Mouse (Mus musculus): Measurements from ENCODE around the gene Gm49673.
"Not testable (repeated sequence)": the region's sequence is repeated elsewhere in the genome, so short reads cannot be mapped to it uniquely, and the experiment has no call there.

Gene Gm49673

DNA sequence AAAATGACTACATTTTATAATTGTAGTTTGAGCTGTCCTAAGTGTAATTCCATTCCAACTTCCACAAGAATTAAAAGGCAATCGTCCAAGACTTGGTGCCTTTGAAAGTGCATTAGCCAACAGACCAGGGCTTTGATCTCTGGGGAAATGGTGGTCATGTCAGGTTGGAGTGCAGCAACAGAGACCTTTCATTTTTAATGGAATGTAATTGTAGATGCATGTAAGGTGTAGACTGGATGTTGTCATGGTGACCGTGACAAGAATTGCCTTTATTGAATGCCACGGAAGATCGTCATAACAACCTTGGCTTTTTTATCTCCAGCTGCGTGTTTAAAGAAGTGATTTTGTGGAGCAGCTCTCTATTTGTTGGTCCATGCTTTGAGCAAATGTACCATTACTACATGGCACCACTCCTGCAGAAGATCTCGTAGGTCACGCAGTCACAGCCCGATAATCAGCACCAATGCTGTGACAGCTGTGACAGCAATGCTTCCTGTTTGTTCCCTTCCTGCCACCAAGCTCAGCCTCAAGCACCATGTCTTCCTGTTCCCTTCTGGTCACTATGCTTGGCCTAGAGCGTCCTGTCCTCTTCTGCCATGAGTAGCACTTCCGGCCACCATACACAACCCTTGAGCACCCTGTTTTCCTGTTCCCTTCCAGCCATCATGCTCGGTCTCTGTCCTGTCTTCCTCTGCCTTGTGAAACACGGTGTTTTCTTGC is 107.5 kb downstream of the Gm49673 start:
- not testable (repeated sequence) for DNase-seq (ENCODE audit: low spot score)

DNA sequence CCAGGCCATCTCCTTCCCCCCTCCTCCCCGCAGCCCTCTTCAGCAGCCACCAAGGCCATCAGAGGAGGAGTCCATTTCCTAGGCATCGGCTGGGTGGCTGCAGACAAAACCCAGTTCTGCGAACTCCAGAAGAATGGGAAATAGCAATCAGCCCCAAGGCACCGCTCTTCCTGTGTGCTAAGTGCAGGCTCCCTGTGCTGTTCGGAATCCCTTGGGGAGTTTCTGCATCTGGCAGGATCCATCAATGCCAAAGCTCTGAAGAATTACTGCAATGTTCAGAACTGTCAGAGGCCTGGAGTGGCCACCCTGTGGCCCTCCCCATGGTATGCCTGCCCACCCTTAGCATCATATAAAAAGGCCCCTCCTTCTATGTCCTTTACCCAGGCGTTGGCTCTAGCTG is 110.6 kb downstream of the Gm49673 start:
- not testable (repeated sequence) for DNase-seq (ENCODE audit: low spot score)

All from spleen, adult 12 weeks (tissue).